Mouse (Mus musculus): Measurements from ENCODE around the gene Mmrn1.

Mmrn1 gene

GRCm38 (mm10) chr6:60993386-60994108 lies 68.8 kb downstream of the Mmrn1 start:
- no peak for DNase-seq (ENCODE audit: low read depth, low spot score)

DNA sequence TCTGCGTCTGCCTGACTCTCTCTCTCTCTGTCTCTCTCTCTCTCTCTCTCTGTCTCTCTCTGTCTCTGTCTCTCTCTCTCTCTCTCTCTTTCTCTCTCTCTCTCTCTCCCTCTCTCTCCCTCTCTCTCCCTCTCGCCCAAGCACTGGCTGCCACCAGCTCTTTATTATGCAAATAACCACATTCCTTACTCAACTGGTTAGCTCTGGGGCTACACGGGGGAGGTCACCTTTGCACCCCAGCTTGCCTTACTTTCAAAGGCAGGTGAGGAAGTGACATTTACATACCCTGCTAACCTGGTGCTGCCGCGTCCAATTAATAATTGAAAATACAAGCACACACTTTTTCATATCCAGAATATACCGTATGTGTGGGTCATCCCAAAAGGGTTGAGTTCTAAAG lies 69.3 kb downstream of the Mmrn1 start:
- DNase-seq (ENCODE audit: low read depth, low spot score): no peak

- no peak for DNase-seq (ENCODE audit: low read depth, low spot score)
Measured at GRCm38 (mm10) chr6:60994521-60994920, 69.7 kb downstream of the Mmrn1 start.

DNA sequence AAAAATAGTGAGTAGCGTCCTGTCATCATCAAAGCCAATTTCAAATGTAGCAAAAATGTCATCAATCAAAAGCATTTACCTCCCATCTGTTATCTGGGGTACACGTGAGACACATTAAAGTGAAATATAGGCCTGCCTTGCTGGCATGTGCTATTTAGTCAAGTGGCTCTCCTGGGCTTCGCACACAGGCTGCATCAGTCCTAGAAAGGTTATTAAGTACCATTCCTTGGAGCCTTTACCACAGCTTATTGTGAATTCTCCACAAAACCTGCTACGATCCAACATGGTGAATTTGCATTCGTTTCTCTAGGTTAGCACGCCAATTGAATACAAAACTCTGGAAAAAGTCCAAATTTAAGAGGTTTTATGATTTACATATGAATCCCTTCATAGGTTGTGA lies 70.8 kb downstream of the Mmrn1 start:
- no peak for DNase-seq (ENCODE audit: low read depth, low spot score)

- no peak for DNase-seq (ENCODE audit: low read depth, low spot score)
Measured at GRCm38 (mm10) chr6:60996328-60996727, 71.6 kb downstream of the Mmrn1 start.

DNA sequence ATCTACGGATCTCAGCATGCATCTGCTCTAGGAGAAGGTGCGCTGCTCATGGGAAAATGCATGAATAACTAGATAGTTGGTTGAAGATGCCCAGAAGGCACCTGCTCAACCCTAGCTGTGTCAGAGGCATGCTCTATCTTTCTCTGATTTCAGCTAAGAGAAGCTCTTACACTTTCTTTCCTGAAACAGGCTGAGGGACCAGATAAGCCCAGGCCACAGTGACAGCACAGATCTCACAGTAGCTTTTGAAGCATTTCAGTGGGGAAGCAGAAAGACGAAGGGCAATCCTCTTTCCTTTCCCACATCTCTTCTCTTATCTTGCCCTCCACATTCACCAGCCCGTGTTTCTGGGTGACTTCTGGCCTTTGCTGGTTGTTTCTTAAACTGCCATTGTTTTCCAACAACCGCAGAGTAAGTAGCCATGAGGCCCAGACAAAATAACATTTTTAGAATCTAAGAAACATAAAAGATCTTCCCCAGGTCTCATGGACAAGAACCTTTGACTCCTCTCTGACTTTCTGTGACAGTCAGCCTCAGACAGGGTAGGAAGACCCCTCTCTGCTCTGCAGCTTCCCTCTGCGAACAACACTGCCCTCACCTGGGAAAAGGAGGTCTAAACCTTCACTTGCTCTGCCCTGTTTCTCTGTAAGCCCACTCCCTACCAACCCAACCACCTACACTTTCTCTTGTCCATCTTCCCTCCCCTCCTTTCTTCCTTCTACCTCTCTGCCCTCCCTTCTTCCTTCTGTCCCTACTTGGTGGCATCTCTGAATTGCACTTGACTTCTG lies 76.4 kb downstream of the Mmrn1 start:
- DNase-seq (ENCODE audit: low read depth, low spot score): no peak

- DNase-seq (ENCODE audit: low read depth, low spot score): no peak
Measured at GRCm38 (mm10) chr6:61003916-61004765, 79.4 kb downstream of the Mmrn1 start.

DNA sequence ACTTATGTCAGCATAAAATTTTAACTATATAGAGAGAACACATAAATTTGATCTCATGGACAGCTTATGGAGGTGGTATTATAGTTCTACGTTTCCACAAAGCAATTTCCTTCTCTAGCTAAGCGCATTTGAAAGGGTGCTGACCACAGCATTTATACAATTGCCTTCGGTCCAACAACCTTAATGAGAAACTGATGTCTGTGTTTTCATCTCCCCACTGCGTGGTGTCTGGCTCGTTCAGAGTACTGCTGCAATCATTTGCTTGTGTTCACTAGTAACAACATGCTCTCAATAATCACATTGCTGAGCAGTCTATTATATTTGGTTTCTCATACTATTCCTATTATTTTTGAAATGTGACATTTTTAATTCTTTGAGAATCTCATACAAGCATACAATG lies 89.0 kb downstream of the Mmrn1 start:
- DNase-seq (ENCODE audit: low read depth, low spot score): no peak

GRCm38 (mm10) chr6:61019689-61020088 lies 94.9 kb downstream of the Mmrn1 start:
- DNase-seq (ENCODE audit: low read depth, low spot score): no peak

GRCm38 (mm10) chr6:61020995-61021394 lies 96.2 kb downstream of the Mmrn1 start:
- DNase-seq (ENCODE audit: low read depth, low spot score): no peak

DNA sequence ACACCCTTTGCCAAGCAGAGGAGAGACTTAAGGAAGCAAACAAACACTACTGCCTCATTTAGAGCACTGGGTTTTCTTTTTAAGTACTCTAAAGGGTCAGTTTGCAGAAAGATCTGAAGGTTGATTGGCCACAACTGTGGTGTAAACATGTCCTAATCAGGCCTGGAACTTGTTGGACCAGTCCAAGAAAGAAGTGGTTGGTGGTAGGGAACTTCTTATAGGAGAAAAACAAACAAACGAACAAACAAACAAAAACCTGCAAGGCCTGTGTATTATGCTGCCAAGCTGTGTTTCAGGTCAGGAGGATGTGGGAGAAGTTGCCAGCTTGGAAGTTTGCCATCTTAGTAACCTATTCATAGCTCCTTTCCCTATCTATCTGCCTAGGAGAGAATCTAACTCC lies 108.5 kb downstream of the Mmrn1 start:
- no peak for DNase-seq (ENCODE audit: low read depth, low spot score)

Data from A20 (cell line).